Mouse (Mus musculus): ENCODE data around the gene Popdc2. TPM values are rescaled to one million over a fixed set of nuclear protein-coding genes. Genes with fewer than 3 reads are reported as not detected.

Gene Popdc2
- total and polyA plus RNA-seq, 3 experiments: 17.5 to 45.4 TPM; not detected in 1

DNA sequence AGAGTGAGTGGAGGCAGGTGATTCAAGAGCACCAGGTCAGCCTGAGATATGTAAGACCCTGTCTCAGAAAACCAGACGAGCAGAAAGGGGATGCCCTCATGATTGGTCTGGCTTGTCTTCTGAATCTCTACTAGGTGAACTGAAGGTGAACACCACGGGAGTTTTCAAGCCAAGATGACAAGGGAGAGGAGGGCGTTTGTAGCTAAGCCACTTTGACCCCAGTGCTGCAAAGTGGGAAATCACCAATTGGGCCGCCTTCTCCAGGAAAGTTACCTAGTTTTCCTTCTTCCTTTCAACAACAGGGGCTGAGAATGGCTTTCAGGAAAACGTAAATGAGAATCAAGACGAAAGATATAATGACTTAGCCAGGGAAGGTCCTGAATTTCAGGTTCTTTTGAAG, 26.7 kb downstream of the Popdc2 start:
- H3K27me3 ChIP-seq (ENCODE audit: control insufficient read depth in 1 of 2, insufficient read depth in 2 of 2, low read length in 2 of 2): no peaks in the 10 kb centered on the region
- H3K4me1 ChIP-seq (ENCODE audit: control insufficient read depth in 1 of 2, insufficient read depth in 2 of 2, low read length in 2 of 2): peaks cover 34% of the 10 kb centered on the region in 2 experiments
- no peak overlapping the region for H3K9ac ChIP-seq (ENCODE audit: control insufficient read depth, low read depth, low read length, poor library complexity, severe bottlenecking)
- H3K9me3 ChIP-seq (replicated peaks; ENCODE audit: insufficient read depth, low read length): no peaks in the 10 kb centered on the region
- H3K27ac ChIP-seq (ENCODE audit: control insufficient read depth, low read depth, low read length): no peak overlapping the region
- DNase-seq (ENCODE audit: low read depth, low spot score): no peak
- no peak for TF ChIP-seq SIN3A (IDR thresholded peaks at IDR 0.05; ENCODE audit: low read length)
- no peak for TF ChIP-seq MAZ (IDR thresholded peaks at IDR 0.05; ENCODE audit: low read depth, low read length)
- TF ChIP-seq TBP (IDR thresholded peaks at IDR 0.05; ENCODE audit: low read depth, low read length): no peak
- TF ChIP-seq USF1 (IDR thresholded peaks at IDR 0.05; ENCODE audit: low read depth, low read length): no peak
- TF ChIP-seq CTCF (IDR thresholded peaks at IDR 0.05 in 2 of 3, conservative IDR thresholded peaks at IDR 0.05 in 1 of 3; ENCODE audit: control insufficient read depth in 1 of 3, insufficient read depth in 1 of 3, low read depth in 2 of 3, low read length in 3 of 3, poor library complexity in 1 of 3, severe bottlenecking in 1 of 3): no peak
- no peak for TF ChIP-seq POLR2A (IDR thresholded peaks at IDR 0.05; ENCODE audit: control insufficient read depth in 1 of 2, insufficient read depth in 1 of 2, low read depth in 1 of 2, low read length in 2 of 2, poor library complexity in 1 of 2)
- no peak for TF ChIP-seq MYC (IDR thresholded peaks at IDR 0.05; ENCODE audit: low read depth, low read length)
- no peak for TF ChIP-seq KAT2A (conservative IDR thresholded peaks at IDR 0.05; ENCODE audit: low read depth, low read length)
- no peak for TF ChIP-seq ZKSCAN1 (IDR thresholded peaks at IDR 0.05; ENCODE audit: low read depth, low read length)
- TF ChIP-seq USF2 (IDR thresholded peaks at IDR 0.05; ENCODE audit: borderline replicate concordance in 1 of 2, insufficient read depth in 1 of 2, low read depth in 1 of 2, low read length in 2 of 2): no peak
- no peak for TF ChIP-seq ZMIZ1 (IDR thresholded peaks at IDR 0.05; ENCODE audit: low read depth, low read length)
- no peak for TF ChIP-seq POLR2AphosphoS5 (IDR thresholded peaks at IDR 0.05; ENCODE audit: borderline replicate concordance, low read depth, low read length)
- TF ChIP-seq MAX (IDR thresholded peaks at IDR 0.05; ENCODE audit: low read length): no peak
- TF ChIP-seq E2F4 (IDR thresholded peaks at IDR 0.05; ENCODE audit: borderline replicate concordance, low read depth, low read length): no peak
- no peak for TF ChIP-seq BHLHE40 (IDR thresholded peaks at IDR 0.05; ENCODE audit: borderline replicate concordance, low read depth, low read length)
- no peak for TF ChIP-seq RAD21 (IDR thresholded peaks at IDR 0.05; ENCODE audit: low read depth, low read length)
- H3K4me3 ChIP-seq (ENCODE audit: control insufficient read depth in 1 of 2, insufficient read depth in 1 of 2, low read depth in 2 of 2, low read length in 2 of 2): no peak overlapping the region
- H3K36me3 ChIP-seq (ENCODE audit: control insufficient read depth in 1 of 2, insufficient read depth in 2 of 2, low read length in 2 of 2): peaks cover 0 to 36% of the 10 kb centered on the region in 2 experiments; a peak in 2 of 4 replicates
- H3K79me2 ChIP-seq (ENCODE audit: control insufficient read depth, insufficient read depth, low read length, poor library complexity): no peaks in the 10 kb centered on the region

DNA sequence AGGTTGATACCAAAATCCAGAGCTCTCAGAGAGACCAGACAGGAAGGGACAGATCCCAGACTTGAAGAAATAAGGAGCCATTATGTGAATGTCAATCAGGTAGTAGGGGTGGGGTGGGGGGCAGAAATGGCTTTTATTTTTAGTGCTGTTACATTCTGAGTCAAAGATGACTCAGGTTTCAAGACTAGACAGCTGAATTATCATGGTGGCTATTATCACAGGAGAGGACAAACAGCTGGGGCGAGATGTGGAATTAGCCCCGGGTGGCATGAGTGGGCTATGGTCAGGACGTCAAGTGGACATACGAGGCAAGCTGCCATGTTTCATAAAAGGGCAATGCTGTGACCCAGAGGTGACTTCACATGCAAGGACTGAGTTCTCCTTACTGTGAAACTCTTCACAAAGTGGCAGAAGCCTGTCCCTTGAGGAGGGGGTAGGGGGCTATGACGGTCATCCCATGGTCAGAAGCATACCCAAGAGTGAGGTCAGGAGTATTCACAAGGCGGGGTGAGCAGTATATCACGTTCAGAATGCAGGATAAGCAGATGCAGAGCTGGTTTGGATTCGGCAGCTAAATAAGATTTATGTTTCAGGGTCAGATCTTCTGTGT, 27.4 kb downstream of the Popdc2 start:
- peaks cover 28 to 33% of the 10 kb centered on the region in 2 experiments for H3K4me1 ChIP-seq (ENCODE audit: control insufficient read depth in 1 of 2, insufficient read depth in 2 of 2, low read length in 2 of 2)
- TF ChIP-seq MYC (IDR thresholded peaks at IDR 0.05; ENCODE audit: low read depth, low read length) (no peak), POLR2AphosphoS2 (IDR thresholded peaks at IDR 0.05; ENCODE audit: low read length) (no peak), ELF1 (IDR thresholded peaks at IDR 0.05; ENCODE audit: low read depth, low read length) (no peak)
- no peak overlapping the region for H3K27ac ChIP-seq (ENCODE audit: control insufficient read depth, low read depth, low read length)
- no peak overlapping the region for H3K4me3 ChIP-seq (ENCODE audit: control insufficient read depth in 1 of 2, insufficient read depth in 1 of 2, low read depth in 2 of 2, low read length in 2 of 2)
- H3K9me3 ChIP-seq (replicated peaks; ENCODE audit: insufficient read depth, low read length): no peaks in the 10 kb centered on the region
- H3K36me3 ChIP-seq (ENCODE audit: control insufficient read depth in 1 of 2, insufficient read depth in 2 of 2, low read length in 2 of 2): peaks cover 0 to 31% of the 10 kb centered on the region in 2 experiments; a peak in 2 of 4 replicates
- no peak overlapping the region for H3K9ac ChIP-seq (ENCODE audit: control insufficient read depth, low read depth, low read length, poor library complexity, severe bottlenecking)
- no peak for DNase-seq (ENCODE audit: low read depth, low spot score)
- H3K79me2 ChIP-seq (ENCODE audit: control insufficient read depth, insufficient read depth, low read length, poor library complexity): no peaks in the 10 kb centered on the region
- no peaks in the 10 kb centered on the region for H3K27me3 ChIP-seq (ENCODE audit: control insufficient read depth in 1 of 2, insufficient read depth in 2 of 2, low read length in 2 of 2)
